Mouse (Mus musculus) C2C12 (cell line): ENCODE measurements at regions not wholly inside any gene's neighbourhood (a gene's known extent, or its start where the extent isn't known, plus 50 kb on each side); places are given as distances from the start of the nearest gene placed in this dataset.

Experiments
- H3K27me3 ChIP-seq: one replicate; pipeline ENCODE4 v1.6.1; 2011; ENCODE audit not compliant: control insufficient read depth, insufficient read depth, insufficient read length
- H3K36me3 ChIP-seq: one replicate; pipeline ENCODE4 v1.6.1; 2011; ENCODE audit not compliant: control insufficient read depth, insufficient read depth
- H3K4me3 ChIP-seq: one replicate; pipeline ENCODE4 v1.5.1; 2011; ENCODE audit warnings: mild to moderate bottlenecking, control low read depth; ENCODE audit not compliant: poor library complexity, insufficient read depth, severe bottlenecking
- H3K79me2 ChIP-seq: one replicate; pipeline ENCODE4 v1.6.1; 2011; ENCODE audit not compliant: control insufficient read depth, insufficient read depth
- H3K79me3 ChIP-seq: one replicate; pipeline ENCODE4 v1.6.1; 2011; ENCODE audit warnings: low read depth, control low read depth
- H3ac ChIP-seq: one replicate; pipeline ENCODE3; 2011; ENCODE audit warnings: low read depth; ENCODE audit not compliant: control insufficient read depth, insufficient read length
- CEBPB ChIP-seq: IDR thresholded peaks from one replicate; pipeline ENCODE4 v1.6.1; 2011; ENCODE audit warnings: low read depth, mild to moderate bottlenecking, control low read depth, moderate library complexity
- CTCF ChIP-seq: IDR thresholded peaks from one replicate; pipeline ENCODE4 v1.5.1; 2011; ENCODE audit not compliant: control insufficient read depth, insufficient read depth, insufficient read length
- FOSL1 ChIP-seq: IDR thresholded peaks from one replicate; pipeline ENCODE4 v1.8.0; 2011; ENCODE audit warnings: mild to moderate bottlenecking, low read length; ENCODE audit not compliant: poor library complexity, insufficient read depth, severe bottlenecking
- MAX ChIP-seq: IDR thresholded peaks from one replicate; pipeline ENCODE4 v1.6.1; 2011; ENCODE audit warnings: mild to moderate bottlenecking, control low read depth
- MYOD1 ChIP-seq: IDR thresholded peaks from one replicate; pipeline ENCODE4 v1.6.1; 2011; ENCODE audit warnings: low read depth; ENCODE audit not compliant: control insufficient read depth, insufficient read length
- MYOG ChIP-seq: IDR thresholded peaks from one replicate; pipeline ENCODE4 v1.6.1; 2011; ENCODE audit not compliant: control insufficient read depth, insufficient read length; ENCODE audit errors: extremely low read depth
- USF1 ChIP-seq: IDR thresholded peaks from one replicate; pipeline ENCODE4 v1.6.1; 2011; ENCODE audit warnings: low read depth, mild to moderate bottlenecking, control low read depth, moderate library complexity

DNA sequence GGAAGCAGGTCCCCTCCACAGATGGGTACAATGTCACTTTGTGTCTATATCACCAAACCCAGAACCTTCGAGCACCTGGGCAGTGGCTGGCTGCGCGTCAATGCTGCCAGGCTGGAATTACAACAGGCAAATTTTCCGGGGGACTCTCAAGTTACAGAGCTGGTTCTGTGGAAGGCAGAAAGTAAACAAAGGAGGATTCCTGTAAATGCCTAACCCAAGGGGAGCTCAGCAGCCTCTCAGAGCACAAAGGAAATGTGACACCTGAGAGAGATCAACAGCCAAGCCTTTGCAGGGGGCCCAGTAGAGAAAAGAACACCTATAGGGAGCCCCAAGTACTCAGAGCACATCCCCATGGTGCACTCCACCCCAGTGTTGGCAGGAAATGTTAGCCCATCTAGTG, 70.7 kb downstream of the Setd4 start:
- Histone ChIP-seq H3K27me3 (no peaks in the 10 kb centered on the region), H3ac (no peak overlapping the region), H3K79me3 (no peaks in the 10 kb centered on the region), H3K4me3 (no peak overlapping the region), H3K36me3 (no peaks in the 10 kb centered on the region), H3K79me2 (no peaks in the 10 kb centered on the region)
- no peak for TF ChIP-seq MYOD1
- TF ChIP-seq USF1: no peak
- TF ChIP-seq CTCF: no peak
- no peak for TF ChIP-seq MAX
- TF ChIP-seq CEBPB: no peak
- TF ChIP-seq FOSL1: no peak
- no peak for TF ChIP-seq MYOG

- no peak for TF ChIP-seq USF1
- Histone ChIP-seq H3K4me3 (no peak overlapping the region), H3K79me3 (no peaks in the 10 kb centered on the region), H3K36me3 (no peaks in the 10 kb centered on the region), H3K27me3 (no peaks in the 10 kb centered on the region), H3ac (no peak overlapping the region), H3K79me2 (no peaks in the 10 kb centered on the region)
Measured at GRCm38 (mm10) chr16:93531937-93532336, 71.9 kb downstream of the Setd4 start.

GRCm38 (mm10) chr16:93522485-93522884, 81.4 kb downstream of the Setd4 start:
- Histone ChIP-seq H3K36me3 (no peaks in the 10 kb centered on the region), H3K79me3 (no peaks in the 10 kb centered on the region), H3K4me3 (no peak overlapping the region), H3K27me3 (no peaks in the 10 kb centered on the region), H3K79me2 (no peaks in the 10 kb centered on the region), H3ac (no peak overlapping the region)
- TF ChIP-seq CTCF (no peak), MYOG (no peak)

GRCm38 (mm10) chr16:93520481-93520880, 83.4 kb downstream of the Setd4 start:
- H3ac ChIP-seq: no peak overlapping the region
- no peak overlapping the region for H3K4me3 ChIP-seq
- peak; percentile 26 for TF ChIP-seq MYOD1
- TF ChIP-seq USF1: no peak
- no peaks in the 10 kb centered on the region for H3K36me3 ChIP-seq
- no peaks in the 10 kb centered on the region for H3K27me3 ChIP-seq
- no peaks in the 10 kb centered on the region for H3K79me2 ChIP-seq
- no peaks in the 10 kb centered on the region for H3K79me3 ChIP-seq

- Histone ChIP-seq H3K79me3 (no peaks in the 10 kb centered on the region), H3K79me2 (no peaks in the 10 kb centered on the region), H3K4me3 (no peak overlapping the region), H3K27me3 (no peaks in the 10 kb centered on the region), H3K36me3 (no peaks in the 10 kb centered on the region), H3ac (no peak overlapping the region)
- TF ChIP-seq MYOD1 (peak; percentile 65), CEBPB (no peak), FOSL1 (peak; percentile 4), MAX (no peak)
Measured at GRCm38 (mm10) chr16:93518620-93519019, 85.2 kb downstream of the Setd4 start.

DNA sequence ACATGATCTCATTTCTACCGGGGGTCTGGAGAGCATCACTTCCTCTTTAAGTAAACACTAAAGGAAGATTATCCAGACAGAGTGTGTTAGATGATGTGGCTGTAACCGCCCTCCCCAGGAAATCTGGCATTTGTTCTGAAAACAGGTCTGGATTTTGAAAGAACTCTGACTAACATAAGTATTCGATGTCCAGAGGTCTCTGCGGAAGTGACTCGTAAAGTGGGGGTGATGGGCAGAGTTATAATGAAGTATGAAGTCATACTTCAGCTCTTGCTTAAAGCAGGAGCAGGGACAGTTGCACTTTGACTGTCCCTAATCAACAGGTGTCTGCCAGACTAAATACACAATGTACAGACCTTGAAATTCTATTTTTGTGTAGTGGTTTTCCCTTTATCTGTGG, 87.1 kb downstream of the Setd4 start:
- Histone ChIP-seq H3K4me3 (no peak overlapping the region), H3K27me3 (no peaks in the 10 kb centered on the region), H3ac (no peak overlapping the region), H3K79me2 (no peaks in the 10 kb centered on the region), H3K79me3 (no peaks in the 10 kb centered on the region), H3K36me3 (no peaks in the 10 kb centered on the region)
- TF ChIP-seq CTCF (no peak), MYOD1 (peak; percentile 57), CEBPB (peak; percentile 6), USF1 (no peak)

- TF ChIP-seq MAX (no peak), MYOD1 (peak; percentile 80), USF1 (no peak), CTCF (no peak), MYOG (no peak), CEBPB (no peak)
- no peak overlapping the region for H3K4me3 ChIP-seq
Measured at GRCm38 (mm10) chr16:93515456-93515941, 88.4 kb downstream of the Setd4 start.

More at GRCm38 (mm10) chr16:93515456-93515941, 88.4 kb downstream of the Setd4 start:
- Histone ChIP-seq H3K79me3 (no peaks in the 10 kb centered on the region), H3K27me3 (no peaks in the 10 kb centered on the region), H3K79me2 (no peaks in the 10 kb centered on the region), H3ac (no peak overlapping the region), H3K36me3 (no peaks in the 10 kb centered on the region)
